Mouse (Mus musculus) lung, postnatal 25 days (tissue): Measurements from ENCODE around the gene Radil.

ENCODE experiments used
- DNase-seq: peaks from one replicate; pipeline ENCODE4 v3.0.0; 2022; ENCODE audit warnings: low spot score

Gene Radil

DNA sequence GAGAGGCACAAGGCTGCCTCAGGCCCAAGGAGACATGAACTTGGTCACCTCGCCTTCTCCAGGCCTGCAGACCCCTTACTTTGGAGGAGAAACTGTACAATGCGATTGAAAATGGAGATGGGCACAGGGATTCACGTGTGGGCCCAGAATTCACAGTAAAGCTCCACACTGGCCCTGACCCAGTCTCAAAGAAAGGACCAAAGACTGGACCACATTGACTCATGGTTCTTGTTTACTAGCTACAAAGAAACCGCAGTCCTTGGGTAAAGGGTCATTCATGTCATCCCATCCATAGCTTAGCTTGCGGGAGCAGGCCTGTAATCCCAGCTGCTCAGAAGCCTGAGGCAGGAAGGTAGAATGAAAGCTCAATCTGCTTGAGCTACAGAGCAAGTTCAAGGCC is 67.3 kb downstream of the Radil start:
- DNase-seq: no peak

DNA sequence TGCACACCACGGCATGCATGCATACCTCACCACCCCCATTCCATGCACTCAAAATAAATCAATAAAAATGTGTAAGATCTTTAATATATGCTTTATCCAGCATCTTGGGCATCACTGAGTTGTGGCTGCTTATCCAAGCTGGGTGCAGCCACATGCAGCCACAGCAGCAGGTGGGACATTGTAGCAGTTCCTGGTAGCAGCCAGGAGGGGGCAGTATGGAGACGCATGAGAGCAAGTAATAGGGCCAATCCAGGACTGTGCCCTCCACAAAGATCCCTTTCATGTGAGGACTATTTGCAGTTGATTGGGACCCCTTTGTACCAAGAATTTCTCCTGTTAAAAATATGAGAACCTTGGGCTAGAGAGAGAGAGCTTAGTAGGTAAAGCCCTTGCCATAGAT is 68.4 kb downstream of the Radil start:
- DNase-seq: no peak

GRCm38 (mm10) chr5:142478829-142479435 is 72.0 kb downstream of the Radil start:
- peak; percentile 62 for DNase-seq

DNA sequence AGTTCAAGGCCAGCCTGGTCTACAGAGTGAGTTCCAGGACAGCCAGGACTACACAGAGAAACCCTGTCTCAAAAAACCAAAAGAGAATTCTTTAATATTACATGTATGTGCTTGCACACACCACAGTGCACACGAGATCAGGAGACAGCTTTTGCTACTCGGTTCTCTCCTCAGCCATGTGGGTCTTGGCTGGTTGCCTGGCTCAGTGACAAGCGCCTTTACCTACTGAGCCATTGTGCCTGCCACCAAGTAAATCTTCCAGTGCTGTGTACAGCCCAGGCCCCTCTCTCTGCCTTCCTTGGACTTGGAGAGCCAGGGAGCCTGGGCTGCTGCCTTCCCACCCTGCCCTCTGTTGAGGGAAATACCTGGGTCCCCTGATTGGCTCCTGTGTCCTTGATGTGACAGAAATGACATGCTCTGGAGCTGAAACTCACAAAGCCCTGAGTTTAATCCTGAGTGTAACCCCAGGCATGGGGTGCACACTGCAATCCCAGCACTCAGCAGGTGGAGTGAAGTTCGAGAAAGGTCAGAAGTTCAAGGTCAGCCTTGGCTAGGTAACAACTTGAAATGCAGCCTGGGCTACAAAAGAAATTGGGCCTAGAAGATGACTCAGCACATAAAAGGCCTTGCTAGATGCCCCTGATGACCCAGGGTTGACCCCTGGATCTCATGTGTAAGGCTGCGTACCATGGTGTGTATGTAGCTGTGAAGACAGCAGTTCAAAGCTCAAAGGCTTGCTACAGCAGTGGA is 72.9 kb downstream of the Radil start:
- DNase-seq: no peak

- DNase-seq: no peak
Measured at GRCm38 (mm10) chr5:142477346-142477745, 73.6 kb downstream of the Radil start.

GRCm38 (mm10) chr5:142475669-142476068 is 75.2 kb downstream of the Radil start:
- no peak for DNase-seq

GRCm38 (mm10) chr5:142473696-142474095 is 77.2 kb downstream of the Radil start:
- DNase-seq: no peak

DNA sequence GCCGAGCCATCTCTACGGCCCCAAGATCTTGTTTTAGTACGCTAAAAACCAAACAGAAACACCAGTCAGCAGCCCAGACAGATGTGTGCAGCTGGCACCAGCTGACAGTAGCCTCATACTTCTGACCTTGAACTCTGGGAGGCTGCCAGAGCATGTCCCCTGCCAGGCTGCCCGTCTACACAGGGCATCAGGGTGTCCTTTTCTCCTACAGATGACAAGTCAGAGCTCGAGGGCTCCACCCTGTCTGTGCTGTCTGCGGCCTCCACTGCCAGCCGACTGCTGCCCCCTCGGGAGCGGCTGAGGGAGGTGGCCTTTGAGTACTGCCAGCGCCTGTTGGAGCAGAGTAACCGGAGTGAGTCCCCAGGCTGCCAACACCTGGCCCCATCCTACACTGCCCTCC is 81.1 kb downstream of the Radil start:
- no peak for DNase-seq

DNA sequence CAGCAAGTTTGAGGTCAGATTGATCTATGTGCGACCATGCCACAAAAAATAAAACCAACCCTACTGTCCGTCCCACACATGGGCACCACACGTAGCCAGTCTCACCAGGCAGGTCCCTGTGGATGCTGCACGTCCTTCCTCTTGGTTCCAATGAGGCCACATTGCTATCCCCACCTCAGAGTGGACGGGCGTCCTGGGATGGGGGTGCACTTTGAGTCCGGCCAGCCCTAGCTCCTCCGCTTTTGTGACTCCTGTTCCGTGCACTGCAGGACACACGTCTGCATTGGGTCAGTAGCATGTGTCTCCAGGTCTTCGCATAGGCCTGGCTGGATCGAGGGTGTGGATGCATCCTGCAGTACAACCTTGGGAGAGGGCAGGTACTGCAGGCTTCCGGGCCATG is 82.5 kb downstream of the Radil start:
- DNase-seq: no peak

DNA sequence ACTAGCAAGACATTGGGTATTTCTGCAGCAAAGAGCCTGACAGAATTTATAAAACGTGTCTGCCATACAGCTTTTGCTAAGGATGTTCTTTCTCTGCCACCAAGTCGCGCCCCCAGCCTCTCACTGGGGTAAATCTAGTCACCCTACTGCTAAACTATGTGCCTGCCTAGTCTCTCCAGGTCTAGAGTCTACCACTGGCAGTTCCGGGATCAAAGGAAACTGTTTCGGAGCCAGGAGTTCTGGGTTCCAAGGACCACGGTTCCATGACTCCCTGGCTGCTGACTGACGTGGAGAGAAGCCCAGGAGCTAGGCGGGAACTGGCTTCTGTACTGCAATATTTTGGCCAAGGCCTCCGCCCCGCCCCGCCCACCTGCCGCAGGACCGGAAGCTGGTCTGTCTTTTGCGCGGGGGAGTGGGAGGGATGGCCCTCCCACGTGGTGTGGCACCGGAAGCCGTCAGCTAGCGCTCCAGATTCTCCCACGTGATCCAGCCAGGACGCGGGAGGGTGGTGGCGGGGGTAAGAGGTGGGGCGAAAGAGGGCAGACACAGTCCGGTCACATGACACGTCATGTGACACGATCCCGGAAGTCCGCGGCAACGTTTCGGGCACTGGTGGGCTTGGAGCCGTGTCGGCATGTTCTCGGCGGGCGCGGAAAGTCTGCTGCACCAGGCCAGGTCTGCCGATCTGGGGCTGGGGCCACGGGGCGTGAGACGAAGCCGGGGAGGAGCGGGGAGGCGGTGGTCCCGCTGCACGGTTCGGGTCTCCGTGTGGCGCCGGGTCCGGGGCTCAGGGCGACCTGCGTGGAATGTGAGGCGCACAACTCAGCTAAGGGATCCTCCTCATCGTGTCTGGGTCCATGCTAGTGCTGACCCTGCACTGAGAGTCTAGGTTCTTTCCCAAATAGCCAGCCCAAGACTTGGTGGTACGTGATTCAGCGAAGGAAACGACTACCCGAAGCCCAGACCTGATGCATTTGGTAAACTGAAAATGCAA is 87.1 kb downstream of the Radil start, which contains the start of gene Ap5z1:
TSS of gene Ap5z1 (plus strand) at position 484 of the 994 bp plus-strand sequence.
- DNase-seq: peak; percentile 96

- DNase-seq: no peak
Measured at GRCm38 (mm10) chr5:142463011-142463410, 87.9 kb downstream of the Radil start.

- no peak for DNase-seq
Measured at GRCm38 (mm10) chr5:142462641-142462948, 88.3 kb downstream of the Radil start.

- no peak for DNase-seq
Measured at GRCm38 (mm10) chr5:142461942-142462640, 88.8 kb downstream of the Radil start.

- no peak for DNase-seq
Measured at GRCm38 (mm10) chr5:142459834-142460233, 91.1 kb downstream of the Radil start.

DNA sequence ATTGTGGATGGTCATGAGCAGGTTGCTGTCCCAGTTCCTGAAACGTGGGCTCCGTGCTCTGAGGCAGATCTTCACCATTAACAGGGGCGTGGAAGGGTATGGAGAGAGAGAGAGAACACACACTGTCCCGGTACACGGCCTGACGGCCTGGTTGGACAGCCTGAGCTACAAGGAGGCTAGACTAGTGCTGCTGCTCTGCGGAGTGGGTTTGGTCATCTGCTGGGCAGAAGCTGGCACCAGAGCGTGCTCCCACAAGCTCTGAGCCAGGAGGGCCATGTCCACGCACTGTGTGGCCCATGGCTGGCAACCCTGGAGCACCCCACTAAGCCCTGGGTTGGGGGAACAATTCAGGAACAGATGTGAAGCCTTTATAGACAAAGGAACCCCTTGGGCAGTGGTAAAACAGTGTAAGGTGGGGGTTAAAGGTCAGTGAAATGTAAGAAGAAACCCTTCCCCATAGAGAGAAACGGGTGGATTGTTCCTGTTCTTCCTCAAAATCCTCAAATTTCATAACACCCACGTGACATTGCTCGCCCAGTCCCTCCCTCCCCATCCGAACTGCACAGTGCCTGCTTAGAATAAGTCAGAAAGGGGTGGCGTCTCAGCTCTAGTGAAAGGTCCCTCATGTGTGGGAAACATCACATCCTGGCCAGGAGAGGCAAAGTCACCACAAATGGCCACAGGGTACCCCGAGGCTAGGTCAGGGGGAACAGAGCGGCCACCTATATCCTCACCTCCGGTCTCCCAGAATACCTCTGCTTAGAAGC is 91.9 kb downstream of the Radil start:
- DNase-seq: no peak

DNA sequence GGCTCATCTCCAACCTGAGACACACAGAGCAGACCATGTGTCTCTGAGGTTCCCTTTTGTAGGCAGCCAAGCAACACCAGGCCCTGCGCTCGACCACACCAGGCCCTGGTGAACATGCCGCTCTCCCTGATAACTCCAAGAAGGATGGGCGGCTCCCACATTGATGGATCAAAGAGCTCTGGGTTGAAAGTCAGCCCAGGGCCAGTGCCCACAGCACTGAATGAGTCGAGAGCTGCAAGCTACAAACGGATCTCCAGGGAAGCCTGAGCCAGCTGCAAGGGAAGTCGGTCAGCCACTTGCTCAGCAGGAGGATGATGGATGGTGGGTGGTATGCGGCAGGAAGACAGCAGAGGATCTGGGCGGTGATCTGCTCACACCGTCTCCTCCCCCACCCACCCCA is 93.6 kb downstream of the Radil start:
- no peak for DNase-seq

- no peak for DNase-seq
Measured at GRCm38 (mm10) chr5:142456318-142456717, 94.6 kb downstream of the Radil start.

GRCm38 (mm10) chr5:142453742-142454141 is 97.2 kb downstream of the Radil start:
- no peak for DNase-seq

GRCm38 (mm10) chr5:142451759-142452158 is 99.1 kb downstream of the Radil start:
- DNase-seq: no peak

DNA sequence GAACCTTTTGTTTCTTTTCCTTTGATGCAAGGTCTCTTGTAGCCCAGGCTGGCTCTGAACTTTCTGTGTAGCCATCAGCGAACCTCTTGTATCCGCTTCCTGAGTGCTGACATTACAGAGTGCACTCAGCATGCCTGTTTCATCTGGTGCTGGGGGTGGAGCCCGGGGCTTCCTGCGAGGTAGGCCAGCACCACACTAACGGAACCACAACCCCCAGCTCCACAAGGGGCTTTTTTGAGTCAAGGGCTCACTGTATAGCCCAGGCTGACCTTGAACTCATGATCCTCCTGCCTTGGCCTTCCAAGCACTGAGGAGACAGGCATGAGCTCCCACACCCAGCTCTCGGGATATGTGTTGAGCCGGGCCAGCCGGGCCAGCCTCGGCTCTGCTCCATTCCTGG is 100.1 kb downstream of the Radil start:
- no peak for DNase-seq

GRCm38 (mm10) chr5:142448623-142449022 is 102.3 kb downstream of the Radil start:
- DNase-seq: no peak
